Mouse (Mus musculus) cerebellum, adult (tissue): ENCODE data around the gene Ldlr.

ENCODE experiments used
- ATAC-seq: cut with Nextera tagmentation; 2 replicates; pipeline ENCODE4 v1.9.2; 2017; ENCODE audit warnings: mild to moderate bottlenecking, moderate library complexity, mixed read lengths; ENCODE audit not compliant: insufficient number of reproducible peaks, low FRiP score, low TSS enrichment

Gene Ldlr

GRCm38 (mm10) chr9:21725224-21726121, 2.2 kb downstream of the Ldlr start:
- no peak for ATAC-seq

GRCm38 (mm10) chr9:21726218-21726975, 3.1 kb downstream of the Ldlr start:
- no peak for ATAC-seq

GRCm38 (mm10) chr9:21728261-21728832, 5.1 kb downstream of the Ldlr start:
- ATAC-seq, result no peak

- no peak for ATAC-seq
Measured at GRCm38 (mm10) chr9:21729264-21729663, 6.0 kb downstream of the Ldlr start.

- no peak for ATAC-seq
Measured at GRCm38 (mm10) chr9:21732288-21732687, 9.0 kb downstream of the Ldlr start.

- no peak for ATAC-seq
Measured at GRCm38 (mm10) chr9:21733446-21733845, 10.2 kb downstream of the Ldlr start.

GRCm38 (mm10) chr9:21733989-21734388, 10.7 kb downstream of the Ldlr start:
- ATAC-seq, result no peak

- no peak for ATAC-seq
Measured at GRCm38 (mm10) chr9:21735126-21735525, 11.8 kb downstream of the Ldlr start.

GRCm38 (mm10) chr9:21736580-21736979, 13.3 kb downstream of the Ldlr start:
- no peak for ATAC-seq

- 0 out of 2 replicates have a peak, but pooled peaks have one; percentile 56 for ATAC-seq
Measured at GRCm38 (mm10) chr9:21737188-21737587, 13.9 kb downstream of the Ldlr start.

GRCm38 (mm10) chr9:21738776-21739175, 15.5 kb downstream of the Ldlr start:
- no peak for ATAC-seq

- no peak for ATAC-seq
Measured at GRCm38 (mm10) chr9:21740427-21740826, 17.1 kb downstream of the Ldlr start.

- ATAC-seq, result no peak
Measured at GRCm38 (mm10) chr9:21741514-21741913, 18.2 kb downstream of the Ldlr start.

GRCm38 (mm10) chr9:21747238-21747774, 24.0 kb downstream of the Ldlr start:
- no peak for ATAC-seq

- peak; percentile 89 for ATAC-seq
Measured at GRCm38 (mm10) chr9:21748033-21748432, 24.8 kb downstream of the Ldlr start.

- ATAC-seq, result 0 out of 2 replicates have a peak, but pooled peaks have one; percentile 3
Measured at GRCm38 (mm10) chr9:21748491-21748890, 25.2 kb downstream of the Ldlr start.

- ATAC-seq, result no peak
Measured at GRCm38 (mm10) chr9:21749382-21750118, 26.3 kb downstream of the Ldlr start.

GRCm38 (mm10) chr9:21750370-21750769, 27.1 kb downstream of the Ldlr start:
- no peak for ATAC-seq

- no peak for ATAC-seq
Measured at GRCm38 (mm10) chr9:21751347-21751746, 28.1 kb downstream of the Ldlr start.

- no peak for ATAC-seq
Measured at GRCm38 (mm10) chr9:21752252-21752792, 29.0 kb downstream of the Ldlr start.
